Mouse (Mus musculus): ENCODE results near the gene Prr14l. TPM values are rescaled to one million over a fixed set of nuclear protein-coding genes. Genes with fewer than 3 reads are reported as not detected.

Gene Prr14l
- total and polyA plus RNA-seq, 3 experiments = 37.0 to 135 (median 39.9) TPM

- TF ChIP-seq USF1 (IDR thresholded peaks at IDR 0.05; ENCODE audit: low read depth, low read length) (no peak), ETS1 (IDR thresholded peaks at IDR 0.05; ENCODE audit: low read depth, low read length) (peak; percentile 100), SIN3A (IDR thresholded peaks at IDR 0.05; ENCODE audit: low read length) (peak; percentile 95), MYB (IDR thresholded peaks at IDR 0.05; ENCODE audit: low read depth, low read length) (peak; percentile 90), E2F4 (IDR thresholded peaks at IDR 0.05; ENCODE audit: borderline replicate concordance, low read depth, low read length) (no peak), POLR2AphosphoS5 (IDR thresholded peaks at IDR 0.05; ENCODE audit: borderline replicate concordance, low read depth, low read length) (no peak), BHLHE40 (IDR thresholded peaks at IDR 0.05; ENCODE audit: borderline replicate concordance, low read depth, low read length) (peak; percentile 63), TCF12 (IDR thresholded peaks at IDR 0.05; ENCODE audit: low read depth, low read length) (peak; percentile 97), UBTF (IDR thresholded peaks at IDR 0.05; ENCODE audit: borderline replicate concordance, insufficient read depth, low read depth, low read length) (no peak)
Measured at GRCm38 (mm10) chr5:32849178-32849577, 4.9 kb downstream of the Prr14l start (continued).

GRCm38 (mm10) chr5:32840029-32840428 lies 14.0 kb downstream of the Prr14l start:
- no peak overlapping the region for H3K27ac ChIP-seq (ENCODE audit: control insufficient read depth, low read depth, low read length)
- no peaks in the 10 kb centered on the region for H3K4me1 ChIP-seq (ENCODE audit: control insufficient read depth in 1 of 2, insufficient read depth in 2 of 2, low read length in 2 of 2)
- H3K79me2 ChIP-seq (ENCODE audit: control insufficient read depth, insufficient read depth, low read length, poor library complexity) = peaks cover 6% of the 10 kb centered on the region
- no peak for TF ChIP-seq GATA1 (IDR thresholded peaks at IDR 0.05; ENCODE audit: low read depth, low read length)
- TF ChIP-seq ETS1 (IDR thresholded peaks at IDR 0.05; ENCODE audit: low read depth, low read length) = no peak
- TF ChIP-seq ZKSCAN1 (IDR thresholded peaks at IDR 0.05; ENCODE audit: low read depth, low read length) = no peak
- no peak for TF ChIP-seq POLR2AphosphoS5 (IDR thresholded peaks at IDR 0.05; ENCODE audit: borderline replicate concordance, low read depth, low read length)
- TF ChIP-seq POLR2AphosphoS2 (IDR thresholded peaks at IDR 0.05; ENCODE audit: low read length) = no peak
- TF ChIP-seq MAZ (IDR thresholded peaks at IDR 0.05; ENCODE audit: low read depth, low read length) = no peak
- peak; percentile 34 to 36 (median 36); a peak in 4 of 6 replicates for TF ChIP-seq CTCF (IDR thresholded peaks at IDR 0.05 in 2 of 3, conservative IDR thresholded peaks at IDR 0.05 in 1 of 3; ENCODE audit: control insufficient read depth in 1 of 3, insufficient read depth in 1 of 3, low read depth in 2 of 3, low read length in 3 of 3, poor library complexity in 1 of 3, severe bottlenecking in 1 of 3)
- TF ChIP-seq SMC3 (IDR thresholded peaks at IDR 0.05; ENCODE audit: low read depth, low read length) = no peak
- no peak for TF ChIP-seq RCOR1 (IDR thresholded peaks at IDR 0.05; ENCODE audit: low read depth, low read length)
- peak; percentile 19 for TF ChIP-seq RAD21 (IDR thresholded peaks at IDR 0.05; ENCODE audit: low read depth, low read length)
- no peaks in the 10 kb centered on the region for H3K27me3 ChIP-seq (ENCODE audit: control insufficient read depth in 1 of 2, insufficient read depth in 2 of 2, low read length in 2 of 2)
- no peak overlapping the region for H3K9ac ChIP-seq (ENCODE audit: control insufficient read depth, low read depth, low read length, poor library complexity, severe bottlenecking)
- peak; percentile 38 for DNase-seq (ENCODE audit: low read depth, low spot score)
- no peak overlapping the region for H3K4me3 ChIP-seq (ENCODE audit: control insufficient read depth in 1 of 2, insufficient read depth in 1 of 2, low read depth in 2 of 2, low read length in 2 of 2)
- peaks cover 3 to 62% of the 10 kb centered on the region in 2 experiments for H3K36me3 ChIP-seq (ENCODE audit: control insufficient read depth in 1 of 2, insufficient read depth in 2 of 2, low read length in 2 of 2)
- no peaks in the 10 kb centered on the region for H3K9me3 ChIP-seq (replicated peaks; ENCODE audit: insufficient read depth, low read length)

GRCm38 (mm10) chr5:32836976-32837375 lies 17.1 kb downstream of the Prr14l start:
- no peaks in the 10 kb centered on the region for H3K4me1 ChIP-seq (ENCODE audit: control insufficient read depth in 1 of 2, insufficient read depth in 2 of 2, low read length in 2 of 2)
- no peaks in the 10 kb centered on the region for H3K27me3 ChIP-seq (ENCODE audit: control insufficient read depth in 1 of 2, insufficient read depth in 2 of 2, low read length in 2 of 2)
- DNase-seq (ENCODE audit: low read depth, low spot score) = no peak
- H3K79me2 ChIP-seq (ENCODE audit: control insufficient read depth, insufficient read depth, low read length, poor library complexity) = peaks cover 2% of the 10 kb centered on the region; the same call in 1 of the 2 replicates
- no peaks in the 10 kb centered on the region for H3K9me3 ChIP-seq (replicated peaks; ENCODE audit: insufficient read depth, low read length)
- peaks cover 0 to 57% of the 10 kb centered on the region in 2 experiments; a peak in 3 of 4 replicates for H3K36me3 ChIP-seq (ENCODE audit: control insufficient read depth in 1 of 2, insufficient read depth in 2 of 2, low read length in 2 of 2)
- H3K27ac ChIP-seq (ENCODE audit: control insufficient read depth, low read depth, low read length) = no peak overlapping the region
- TF ChIP-seq MYB (IDR thresholded peaks at IDR 0.05; ENCODE audit: low read depth, low read length) = no peak
- TF ChIP-seq RCOR1 (IDR thresholded peaks at IDR 0.05; ENCODE audit: low read depth, low read length) = no peak
- no peak for TF ChIP-seq TAL1 (IDR thresholded peaks at IDR 0.05; ENCODE audit: low read length)
- no peak for TF ChIP-seq USF2 (IDR thresholded peaks at IDR 0.05; ENCODE audit: borderline replicate concordance in 1 of 2, insufficient read depth in 1 of 2, low read depth in 1 of 2, low read length in 2 of 2)
- TF ChIP-seq BHLHE40 (IDR thresholded peaks at IDR 0.05; ENCODE audit: borderline replicate concordance, low read depth, low read length) = no peak
- no peak for TF ChIP-seq EP300 (IDR thresholded peaks at IDR 0.05; ENCODE audit: low read depth in 1 of 2, low read length in 2 of 2)
- TF ChIP-seq TCF12 (IDR thresholded peaks at IDR 0.05; ENCODE audit: low read depth, low read length) = no peak
- no peak for TF ChIP-seq CHD1 (IDR thresholded peaks at IDR 0.05; ENCODE audit: low read depth, low read length)
- TF ChIP-seq MEF2A (IDR thresholded peaks at IDR 0.05; ENCODE audit: extremely low read depth, insufficient replicate concordance, low read depth, low read length, poor library complexity, severe bottlenecking) = no peak
- TF ChIP-seq ZKSCAN1 (IDR thresholded peaks at IDR 0.05; ENCODE audit: low read depth, low read length) = no peak
- TF ChIP-seq MAZ (IDR thresholded peaks at IDR 0.05; ENCODE audit: low read depth, low read length) = no peak
- TF ChIP-seq NELFE (IDR thresholded peaks at IDR 0.05; ENCODE audit: low read depth, low read length) = no peak
- TF ChIP-seq RAD21 (IDR thresholded peaks at IDR 0.05; ENCODE audit: low read depth, low read length) = no peak
- no peak overlapping the region for H3K9ac ChIP-seq (ENCODE audit: control insufficient read depth, low read depth, low read length, poor library complexity, severe bottlenecking)
- no peak overlapping the region for H3K4me3 ChIP-seq (ENCODE audit: control insufficient read depth in 1 of 2, insufficient read depth in 1 of 2, low read depth in 2 of 2, low read length in 2 of 2)
